Mouse (Mus musculus): ENCODE measurements around the gene Siglech. TPM values are rescaled to one million over a fixed set of nuclear protein-coding genes. Genes with fewer than 3 reads are reported as not detected.
"Not testable (repeated sequence)": the region's sequence is repeated elsewhere in the genome, so short reads cannot be mapped to it uniquely, and the experiment has no call there.

Siglech gene
- under 1 TPM; 0.12 to 0.20 TPM for total RNA-seq (2021)
- long read RNA-seq, experiment 1 = 0 reads
- long read RNA-seq, experiment 2 = 0 reads

DNA sequence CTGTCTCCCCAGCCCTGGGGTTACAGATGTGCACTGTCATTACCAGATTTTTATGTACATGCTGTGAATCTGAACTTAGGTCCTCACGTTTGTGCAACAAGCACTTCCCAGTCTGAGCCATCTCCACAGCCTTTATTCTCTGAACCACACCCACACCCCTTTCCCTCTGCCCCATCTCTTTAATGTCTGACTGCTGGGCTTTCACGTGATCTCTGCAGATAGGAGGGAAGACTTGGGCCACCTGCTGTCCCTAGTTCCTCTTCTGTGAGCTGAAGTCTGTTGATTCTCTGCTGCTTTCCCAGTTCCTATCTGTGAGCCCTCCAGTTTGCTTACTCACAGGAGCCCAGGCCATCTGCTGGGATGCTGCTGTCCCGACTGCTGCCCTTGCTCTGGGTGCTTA lies at the start of gene Siglech:
Gene Siglech, plus strand, starts transcription at position 253 of the 400 bp plus-strand sequence.
- DNase-seq = no peak
- intact Hi-C loops (cut with DNase I; ENCODE audit: low total_unique reads) = no loop called here

DNA sequence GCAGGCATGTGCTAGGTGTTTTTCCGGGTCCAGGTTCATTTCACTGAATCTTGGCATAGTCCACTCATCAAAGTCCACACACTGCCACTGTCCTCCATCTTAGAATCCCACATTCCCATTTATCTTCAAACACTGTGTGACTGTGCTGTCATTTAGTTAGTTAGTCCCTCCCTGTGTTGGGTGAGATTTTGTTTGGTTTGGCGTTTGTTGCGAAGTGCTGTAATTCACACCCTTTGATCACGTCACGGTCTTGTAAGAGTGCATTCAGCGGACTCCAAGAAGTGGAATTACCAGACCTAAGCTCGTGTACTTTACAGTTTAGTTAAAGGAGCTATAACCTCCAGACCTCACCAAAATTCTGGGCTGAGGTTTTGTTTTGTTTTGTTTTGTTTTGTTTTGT lies 45.3 kb upstream of the Siglech start:
- intact Hi-C loops (cut with DNase I; ENCODE audit: low total_unique reads) = no loop called here

DNA sequence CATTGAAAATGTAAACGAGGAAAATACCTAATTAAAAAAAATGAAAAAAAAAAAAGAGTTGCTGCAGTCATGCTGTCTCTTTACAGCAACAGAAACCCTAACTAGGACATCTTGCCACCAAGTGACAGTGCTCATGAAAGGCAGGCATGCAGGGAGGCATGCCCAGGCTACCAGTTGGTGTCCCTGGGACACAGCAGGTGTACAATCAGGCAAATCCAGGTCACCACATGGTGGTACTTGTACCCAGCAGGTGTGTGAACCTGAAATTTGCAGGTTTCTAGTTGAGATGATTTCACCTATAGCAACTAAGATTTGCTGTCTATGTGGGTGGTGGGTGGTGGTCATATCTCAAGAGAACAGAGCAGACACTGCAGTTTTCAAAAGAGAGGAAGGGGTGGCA lies 39.1 kb upstream of the Siglech start:
- intact Hi-C loops (cut with DNase I; ENCODE audit: low total_unique reads) = no loop called here

More for the DNA sequence above, 45.3 kb upstream of the Siglech start:
- DNase-seq = no peak

DNA sequence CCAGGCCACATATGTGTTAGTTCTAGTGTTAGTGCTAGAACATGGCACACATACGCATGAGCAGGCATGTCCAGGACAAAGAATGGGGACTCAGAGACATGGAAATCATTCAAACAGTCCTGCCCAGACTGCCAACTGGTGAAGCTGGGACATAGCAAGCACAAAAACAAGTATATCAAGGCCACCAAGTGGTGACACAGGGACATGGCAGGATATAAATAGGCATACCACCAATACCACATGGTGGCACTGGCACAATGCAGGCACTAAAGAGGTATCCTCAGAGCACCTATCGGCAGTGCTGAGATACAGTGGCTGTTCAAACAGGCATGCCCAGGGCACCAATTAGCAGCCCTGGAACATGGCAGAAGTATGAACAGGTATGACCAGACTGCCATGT lies 33.5 kb upstream of the Siglech start:
- intact Hi-C loops (cut with DNase I; ENCODE audit: low total_unique reads) = no loop called here
- DNase-seq = no peak

More for the DNA sequence above, 39.1 kb upstream of the Siglech start:
- no peak for DNase-seq

DNA sequence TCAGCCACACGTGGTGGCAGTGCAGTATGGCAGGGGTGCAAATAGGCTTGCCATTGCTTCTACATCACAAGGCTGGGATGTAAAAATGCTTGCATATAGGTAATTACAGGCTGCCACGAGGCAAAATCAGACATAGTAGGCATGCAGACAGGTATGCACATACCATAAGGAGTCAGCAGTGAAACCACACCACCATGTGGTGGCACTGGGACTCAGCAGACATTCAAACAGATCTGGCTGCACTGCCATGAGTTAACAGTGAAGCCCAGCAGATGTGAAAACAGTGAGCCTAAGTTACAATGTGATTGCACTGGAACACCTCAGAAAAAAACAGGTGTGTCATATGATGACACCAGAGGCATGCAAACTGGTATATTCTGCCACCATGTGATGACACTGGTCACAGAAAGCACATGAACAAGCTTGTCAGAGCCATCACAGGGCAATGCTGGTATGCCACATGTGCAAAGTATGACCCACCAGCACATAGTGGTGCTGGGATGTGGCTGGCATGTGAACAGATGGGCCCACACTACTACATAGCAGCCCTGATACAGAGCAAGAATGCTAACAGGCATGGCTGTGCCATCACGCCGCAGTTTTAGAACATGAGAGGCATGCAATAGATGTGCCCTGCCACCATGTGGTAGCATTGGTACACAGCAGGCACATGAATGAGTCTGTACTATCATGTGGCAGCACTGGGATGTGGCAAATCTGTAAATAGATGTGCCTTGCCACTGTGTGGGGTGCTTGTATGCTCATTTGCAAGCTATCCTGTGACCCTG lies 30.7 kb upstream of the Siglech start:
- no peak for DNase-seq
- intact Hi-C loops (cut with DNase I; ENCODE audit: low total_unique reads) = no loop called here

DNA sequence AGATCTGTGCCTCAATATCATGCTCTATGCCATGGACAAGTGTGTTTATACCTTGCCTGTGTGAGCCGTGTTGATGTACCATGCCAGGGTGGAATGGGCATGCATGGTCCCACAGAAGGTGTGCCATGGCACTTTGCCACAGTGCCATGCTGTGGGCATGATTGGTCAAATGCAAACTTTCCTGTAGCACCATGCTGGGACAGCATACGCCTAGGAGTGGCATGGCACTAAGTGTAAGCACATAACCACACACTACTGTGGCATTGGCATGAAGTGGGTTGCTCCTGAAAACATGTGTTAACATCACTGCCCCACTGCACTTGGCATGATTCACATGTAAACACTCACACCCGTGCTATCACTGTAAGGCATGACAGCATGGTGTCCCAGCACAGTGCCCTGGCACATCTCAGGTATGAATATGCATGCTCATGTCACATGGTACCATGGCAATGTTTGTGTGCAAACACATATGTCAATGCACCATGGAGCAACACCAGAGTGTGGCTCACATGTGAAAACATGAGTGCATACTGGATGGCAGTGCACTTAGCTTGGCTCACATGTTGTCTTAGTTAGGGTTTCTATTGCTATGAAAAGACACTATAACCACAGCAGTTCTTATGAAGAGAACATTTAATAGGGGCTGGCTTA lies 24.2 kb upstream of the Siglech start:
- intact Hi-C loops (cut with DNase I; ENCODE audit: low total_unique reads) = no loop called here
- DNase-seq = no peak

DNA sequence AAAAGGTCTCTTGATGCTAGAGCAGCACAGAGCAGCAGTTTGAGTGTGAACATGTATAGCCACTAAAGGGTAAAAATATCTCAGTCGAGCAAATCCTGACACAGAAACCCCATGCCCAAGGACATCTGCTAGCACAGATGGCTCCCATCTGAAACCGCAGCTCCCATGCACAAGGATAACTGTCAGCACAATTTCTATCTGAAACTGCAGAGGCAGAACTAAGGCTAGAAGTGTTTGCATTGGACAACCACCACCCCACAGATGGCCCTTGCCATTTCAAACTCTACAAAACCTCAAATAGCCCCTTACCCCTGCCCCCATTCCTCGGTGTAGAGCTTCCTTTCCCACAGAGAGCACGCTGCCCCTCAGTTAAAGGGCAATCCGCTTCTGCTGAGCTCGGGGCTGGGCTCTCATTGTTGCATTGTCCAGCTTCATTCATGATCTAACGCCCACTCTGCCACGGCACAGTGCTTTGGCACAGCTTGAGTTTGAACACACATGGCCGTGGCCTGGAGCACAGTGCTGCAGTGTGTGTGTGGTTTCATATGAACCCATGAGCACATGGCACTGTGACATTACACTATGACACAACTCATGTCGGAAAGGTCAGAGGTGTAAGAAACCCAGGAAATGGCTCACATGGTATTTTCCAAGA lies 23.3 kb upstream of the Siglech start:
- intact Hi-C loops (cut with DNase I; ENCODE audit: low total_unique reads) = no loop called here
- DNase-seq = no peak

DNA sequence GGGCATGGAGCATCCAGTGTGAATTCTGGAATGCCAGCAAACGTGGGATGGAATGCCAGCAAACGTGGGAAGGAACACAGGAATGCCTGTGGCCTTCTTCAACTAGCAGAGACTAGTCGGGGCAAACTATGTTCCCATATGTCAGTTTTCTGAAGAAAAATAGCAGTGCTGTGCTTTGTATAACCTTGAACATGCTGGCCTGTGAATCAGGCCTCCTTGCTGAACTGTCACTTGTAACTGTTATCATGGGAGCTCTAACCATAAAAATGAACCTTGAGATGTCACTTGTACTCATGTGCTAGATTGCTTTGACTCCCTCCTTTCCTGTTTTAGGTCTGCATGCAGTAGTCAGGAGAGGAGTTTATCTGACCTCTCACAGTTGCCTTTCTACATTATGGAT lies 17.1 kb upstream of the Siglech start:
- intact Hi-C loops (cut with DNase I; ENCODE audit: low total_unique reads) = no loop called here
- DNase-seq = no peak

DNA sequence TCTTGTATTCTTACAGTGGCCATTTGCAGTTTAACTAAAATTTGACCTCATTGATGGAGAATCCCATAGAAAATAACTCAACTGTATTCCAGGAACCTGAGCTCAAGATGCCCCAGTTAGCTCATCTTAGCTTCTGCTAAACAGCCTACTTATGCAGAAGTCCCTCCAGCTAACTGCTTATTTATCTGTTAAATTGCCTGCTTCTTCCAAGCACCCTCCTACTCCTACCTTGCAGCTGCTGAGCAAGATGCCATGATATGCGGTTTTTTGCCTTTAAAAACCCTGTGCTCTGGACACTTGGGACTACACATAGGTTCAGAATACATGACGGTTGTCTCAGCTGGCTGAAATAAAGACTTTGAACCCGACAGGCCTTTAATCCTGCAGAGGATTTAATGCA lies 8.6 kb upstream of the Siglech start:
- no peak for DNase-seq
- intact Hi-C loops (cut with DNase I; ENCODE audit: low total_unique reads) = no loop called here

DNA sequence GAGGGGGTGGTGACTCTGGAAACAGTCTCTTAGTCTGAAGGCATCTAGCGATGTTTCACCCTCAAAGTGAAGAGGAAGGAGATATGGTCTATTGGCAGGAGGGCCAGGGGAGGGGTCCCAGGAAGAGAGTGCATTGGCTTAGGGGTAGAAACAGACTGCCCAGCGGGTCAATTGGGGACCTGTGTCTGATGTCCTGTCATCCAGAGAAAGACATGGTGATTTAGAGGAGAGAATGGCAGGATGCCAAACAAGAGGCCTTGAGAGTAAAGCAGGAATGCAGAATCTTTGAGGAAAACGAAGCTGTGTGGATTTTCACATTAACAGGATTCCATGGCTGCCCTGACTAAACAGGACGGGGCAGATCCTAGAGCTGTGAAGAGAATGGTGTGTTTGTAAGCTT lies 12.0 kb downstream of the Siglech start:
- no peak for DNase-seq
- intact Hi-C loops (cut with DNase I; ENCODE audit: low total_unique reads) = no loop called here

DNA sequence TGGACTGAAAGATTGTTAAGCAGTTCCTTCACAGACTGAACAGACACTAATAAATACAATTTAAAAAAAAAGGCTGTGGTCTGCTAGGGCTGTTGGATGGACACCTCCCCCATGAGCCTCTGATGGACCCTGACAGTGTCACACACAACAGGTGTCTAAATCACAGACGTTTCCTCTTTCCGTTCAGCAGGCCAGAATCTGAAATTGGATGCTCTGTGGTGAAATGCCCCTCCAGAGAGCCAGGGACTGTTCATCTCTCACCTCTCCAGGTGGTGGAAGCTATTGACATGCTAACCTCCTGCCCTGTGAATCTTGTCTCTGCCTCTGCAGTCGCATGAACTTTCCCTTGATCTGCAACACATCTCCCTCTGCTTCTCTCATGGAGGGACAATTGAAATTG lies 14.5 kb downstream of the Siglech start:
- intact Hi-C loops (cut with DNase I; ENCODE audit: low total_unique reads) = no loop called here
- DNase-seq = no peak

DNA sequence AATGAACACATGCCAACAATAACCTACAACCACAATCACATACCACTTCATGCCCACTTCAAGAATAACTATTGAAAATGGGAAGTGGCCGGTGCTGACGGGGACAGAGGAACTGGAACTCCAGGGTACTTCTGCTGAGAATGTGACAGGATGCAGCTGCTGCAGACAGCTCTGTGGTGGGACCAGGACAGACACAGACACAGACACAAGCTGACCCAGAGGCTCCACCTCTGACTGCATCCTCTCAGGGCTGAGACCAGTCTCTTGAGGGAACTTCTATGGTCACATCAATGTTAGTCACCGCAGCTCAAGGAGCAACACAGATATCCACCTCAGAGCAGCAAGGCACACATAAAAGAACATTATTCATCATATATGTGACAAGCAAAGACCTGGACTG lies 16.6 kb downstream of the Siglech start:
- intact Hi-C loops (cut with DNase I; ENCODE audit: low total_unique reads) = no loop called here
- DNase-seq = peak; percentile 9

DNA sequence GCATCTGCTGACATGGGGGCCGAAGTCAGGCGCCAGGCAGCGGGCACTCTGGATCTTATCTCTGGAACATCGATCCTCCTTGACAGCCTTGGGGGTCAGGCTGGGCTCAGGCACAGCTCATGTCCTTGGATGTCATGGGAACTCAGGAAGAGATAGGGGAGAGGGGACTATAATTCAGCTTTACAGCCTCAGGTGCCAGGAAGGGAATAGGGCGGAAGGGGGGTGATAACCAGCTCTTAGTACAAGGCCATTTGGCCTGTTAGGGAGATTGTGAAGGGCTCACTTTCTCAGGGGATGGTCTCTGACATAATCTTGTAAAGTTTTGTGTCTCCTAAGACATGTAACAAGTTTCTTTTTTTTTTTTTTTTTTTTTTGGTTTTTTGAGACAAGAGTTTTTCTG lies 22.6 kb downstream of the Siglech start:
- intact Hi-C loops (cut with DNase I; ENCODE audit: low total_unique reads); DNase-seq: not testable (repeated sequence)

DNA sequence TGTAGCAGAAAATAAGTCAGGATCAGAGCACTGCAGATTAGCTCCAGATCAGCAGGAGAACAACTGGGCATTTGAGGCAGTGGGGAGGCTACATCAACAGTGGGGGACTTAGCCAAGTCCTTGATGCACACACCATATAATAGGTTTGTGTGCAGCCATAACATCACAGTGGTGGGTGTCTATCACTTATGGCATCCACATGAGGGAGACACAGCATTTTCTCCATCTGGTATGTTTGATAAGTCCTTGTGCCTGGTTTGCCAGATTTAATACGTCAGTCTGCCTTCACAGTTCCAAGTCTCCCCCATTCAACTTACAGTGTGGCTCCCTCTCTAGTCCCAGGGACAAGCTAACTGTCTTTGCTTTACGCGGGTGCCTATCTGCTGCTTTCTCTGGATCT lies 24.3 kb downstream of the Siglech start:
- intact Hi-C loops (cut with DNase I; ENCODE audit: low total_unique reads) = no loop called here
- DNase-seq = no peak

DNA sequence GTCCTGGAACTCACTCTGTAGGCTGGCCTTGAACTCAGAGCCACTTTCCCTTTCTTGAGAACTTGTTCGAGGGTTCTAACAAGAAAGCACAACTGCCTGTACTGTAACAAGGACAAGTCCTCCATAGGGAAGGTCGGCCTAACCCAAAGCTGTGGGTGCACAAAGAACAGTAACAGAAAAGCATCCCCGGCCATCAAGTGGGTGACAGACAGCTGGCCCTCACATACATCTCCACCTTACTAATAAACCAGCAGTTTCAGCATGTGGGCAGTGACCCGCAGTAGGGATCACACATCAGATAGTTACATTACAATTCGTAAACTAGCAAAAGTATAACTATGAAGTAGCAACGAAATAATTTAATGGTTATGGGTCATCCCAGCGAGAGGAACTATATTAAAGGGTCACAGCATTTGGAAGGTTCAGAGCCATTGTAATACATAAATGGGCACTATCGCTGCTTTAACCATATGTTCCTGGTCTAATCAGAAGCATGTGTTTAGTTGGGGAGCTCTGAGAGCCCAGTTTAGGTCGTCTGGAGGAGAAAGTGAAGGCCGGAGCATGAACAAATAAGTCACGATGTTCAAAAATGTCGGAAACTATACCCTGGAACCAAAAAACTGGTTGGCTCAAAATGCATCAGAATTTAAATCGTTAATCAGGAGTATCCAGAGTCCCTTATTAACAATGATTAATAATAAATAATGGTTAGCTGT lies 25.4 kb downstream of the Siglech start:
- DNase-seq = no peak
- intact Hi-C loops (cut with DNase I; ENCODE audit: low total_unique reads) = no loop called here

DNA sequence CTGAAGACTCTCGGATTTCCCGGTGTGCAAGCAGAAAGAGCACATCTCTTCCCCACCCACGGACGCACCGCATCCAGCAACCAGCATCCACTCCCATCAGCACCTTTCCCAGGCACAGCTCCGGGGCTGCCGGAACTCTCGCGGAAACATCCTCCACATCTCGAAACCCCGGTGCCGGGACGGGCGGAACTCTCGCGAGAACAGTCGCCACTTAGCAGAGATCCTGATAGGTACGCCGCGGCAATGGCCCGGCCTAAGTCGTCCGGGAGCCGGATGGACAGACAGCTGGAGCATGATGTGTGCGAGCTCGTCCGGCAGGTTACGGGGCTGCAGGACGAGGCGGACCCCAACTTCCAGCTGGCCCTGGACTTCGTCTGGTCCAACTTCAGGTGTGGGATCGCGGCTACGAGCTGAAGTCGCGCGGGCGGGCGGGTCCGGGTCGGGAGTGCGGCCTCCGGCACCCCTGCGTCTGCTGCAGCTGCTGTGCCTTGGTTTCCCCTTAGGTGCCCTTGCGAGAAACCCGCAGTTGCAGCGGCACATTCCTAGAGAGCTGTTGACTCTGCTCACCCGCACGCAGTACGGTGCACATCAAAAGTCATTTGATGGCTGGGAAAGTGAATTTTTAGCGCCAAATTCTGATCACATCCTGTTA lies 26.1 kb downstream of the Siglech start, which contains the start of gene Tubgcp5:
Gene Tubgcp5, plus strand, starts transcription at position 203 of the 652 bp plus-strand sequence.
- intact Hi-C loops (cut with DNase I; ENCODE audit: low total_unique reads) = no loop called here
- DNase-seq = peak; percentile 98

DNA sequence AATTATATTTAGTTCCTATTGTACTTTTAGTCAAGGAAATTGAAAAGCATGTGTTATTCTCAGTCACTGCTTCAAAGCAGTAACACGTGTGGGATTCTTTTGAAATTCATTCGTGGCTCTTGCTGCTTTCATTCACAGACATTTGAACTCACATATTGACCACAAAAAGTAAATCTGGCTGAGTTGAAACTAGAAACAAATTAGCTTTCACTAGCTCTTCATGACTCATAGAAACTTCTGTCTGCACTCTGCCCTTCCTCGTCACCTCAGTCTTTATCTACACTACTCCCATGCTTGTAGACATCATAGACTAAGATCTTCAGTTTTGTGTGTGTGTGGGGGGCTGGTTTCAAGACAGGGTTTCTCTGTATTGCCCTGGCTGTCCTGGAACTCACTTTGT lies 32.0 kb downstream of the Siglech start:
- no peak for DNase-seq
- intact Hi-C loops (cut with DNase I; ENCODE audit: low total_unique reads) = no loop called here

DNA sequence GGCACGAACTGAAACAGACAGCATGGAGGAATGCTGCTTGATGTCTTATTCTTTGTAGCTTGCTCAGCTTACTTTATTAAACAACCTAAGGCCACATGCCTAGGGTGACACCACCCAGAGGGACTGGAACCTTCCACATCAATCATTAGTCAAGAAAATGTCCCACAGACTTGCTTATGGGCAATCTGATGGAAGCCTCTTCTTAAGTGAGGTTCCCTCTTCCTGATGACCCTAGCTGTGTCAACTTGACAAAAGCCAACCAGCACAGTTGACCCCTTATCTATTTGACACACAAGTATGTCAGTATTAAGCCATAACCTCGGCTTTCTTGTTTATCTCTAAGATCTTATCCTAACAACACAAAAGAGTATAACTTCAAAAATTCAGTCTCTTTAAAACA lies 42.0 kb downstream of the Siglech start:
- intact Hi-C loops (cut with DNase I; ENCODE audit: low total_unique reads) = no loop called here
- no peak for DNase-seq

DNA sequence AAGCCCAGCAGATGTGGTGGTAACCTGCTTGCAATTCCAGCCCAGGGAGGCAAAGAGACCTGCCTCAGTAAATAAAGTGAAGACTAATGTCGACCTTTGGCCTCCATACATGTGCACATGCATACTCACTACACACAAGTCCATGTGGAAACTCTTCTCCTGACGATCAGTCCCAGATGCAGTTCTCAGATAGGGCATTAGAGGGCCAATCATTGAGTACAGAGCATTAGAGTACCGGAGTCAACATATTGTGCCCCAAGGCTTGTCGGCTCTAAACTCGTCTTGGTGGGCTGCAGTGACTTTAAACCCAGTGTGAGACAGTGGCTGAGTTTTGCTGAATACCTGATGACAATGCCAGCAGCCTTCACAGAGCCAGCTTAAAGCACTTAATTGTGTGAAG lies 56.5 kb downstream of the Siglech start:
- intact Hi-C loops (cut with DNase I; ENCODE audit: low total_unique reads) = loop anchor here (10.0 kb wide), 1 partner anchor 360 kb away; no protein-coding TSS in a partner anchor
- DNase-seq = no peak
